13 mouse cellular contexts compared by ENCODE assay signal in the genomic region with DNA sequence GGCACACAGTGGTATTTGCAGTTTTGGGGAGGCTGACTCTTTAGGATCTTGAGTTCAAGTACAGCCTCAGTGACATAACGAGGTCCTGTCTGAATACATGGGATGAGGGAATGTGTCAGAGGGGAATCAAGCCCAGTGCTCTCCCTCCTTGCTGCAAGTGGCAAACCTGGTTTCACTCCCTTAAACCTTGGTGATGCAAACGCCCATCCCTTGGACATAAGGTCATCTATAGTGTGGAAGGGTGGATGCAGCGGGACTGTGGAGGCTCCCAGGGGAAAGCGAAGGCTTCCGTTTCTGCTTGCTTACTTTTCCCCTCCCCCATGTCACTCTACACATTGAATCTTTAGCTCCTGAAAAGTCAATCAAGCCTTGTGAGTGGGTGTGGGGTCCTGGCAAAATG.
DNase-seq lines count a peak whose midpoint lies in the region; ATAC-seq and TF ChIP-seq lines count a peak whose summit lies in the region.
"Had no signal": no experiment of that assay in that cellular context is flagged by ENCODE, and none has a peak within 500 bp of the region (broad histone marks: within the 10 kb centered on the region; RNA-seq: fewer than 3 reads in every experiment).

No protein-coding gene starts in this region.

- TF ChIP-seq EP300 in heart, postnatal 0 days (IDR thresholded peaks at IDR 0.05; ENCODE audit: low read depth) = no peak

- no peak overlapping the region for H3K4me3 ChIP-seq in heart, postnatal 0 days (ENCODE audit: low read depth, low read length)
- H3K4me3 ChIP-seq in E14TG2a.4 (replicated peaks; ENCODE audit: low read length) = peak overlapping the region; percentile 5; the same call in 1 of the 2 replicates
- no peak overlapping the region for H3K4me3 ChIP-seq in intestine, postnatal 0 days (ENCODE audit: low read depth, low read length)
- H3K4me3 ChIP-seq: midbrain, embryonic 13.5 days had no signal

- no peak overlapping the region for H3K4me2 ChIP-seq in heart, postnatal 0 days (ENCODE audit: low read depth, low read length)
- H3K4me2 ChIP-seq in intestine, postnatal 0 days (replicated peaks; ENCODE audit: low read depth) = peak overlapping the region; percentile 54
- H3K4me2 ChIP-seq: midbrain, embryonic 13.5 days had no signal

- no peak overlapping the region for H3K9ac ChIP-seq in heart, postnatal 0 days (replicated peaks; ENCODE audit: low read depth, low read length)
- no peak overlapping the region for H3K9ac ChIP-seq in intestine, postnatal 0 days (ENCODE audit: low read depth, low read length)
- H3K9ac ChIP-seq: midbrain, embryonic 13.5 days had no signal

- 62% methylated on average over 5 of the region's 5 CpGs for WGBS in heart, postnatal 0 days
- WGBS in intestine, postnatal 0 days = 45% methylated on average over 5 of the region's 5 CpGs

- no peak for ATAC-seq in heart, postnatal 0 days (ENCODE audit: insufficient read depth, low read depth)
- ATAC-seq in intestine, postnatal 0 days = no peak
- ATAC-seq: midbrain, embryonic 13.5 days had no signal

- H3K27me3 ChIP-seq in heart, postnatal 0 days (ENCODE audit: control insufficient read depth, insufficient read depth, low read length) = no peaks in the 10 kb centered on the region
- H3K27me3 ChIP-seq in E14TG2a.4 (ENCODE audit: insufficient read depth, low read length) = no peaks in the 10 kb centered on the region
- no peaks in the 10 kb centered on the region for H3K27me3 ChIP-seq in intestine, postnatal 0 days (replicated peaks; ENCODE audit: control insufficient read depth, insufficient read depth, low read length)
- H3K27me3 ChIP-seq: midbrain, embryonic 13.5 days had no signal

- H3K9me3 ChIP-seq in heart, postnatal 0 days (replicated peaks; ENCODE audit: control insufficient read depth, low read length) = no peaks in the 10 kb centered on the region
- H3K9me3 ChIP-seq in E14TG2a.4 (ENCODE audit: low read length) = no peaks in the 10 kb centered on the region
- H3K9me3 ChIP-seq in intestine, postnatal 0 days (ENCODE audit: control insufficient read depth) = no peaks in the 10 kb centered on the region
- H3K9me3 ChIP-seq: midbrain, embryonic 13.5 days had no signal

- H3K4me1 ChIP-seq in heart, postnatal 0 days (ENCODE audit: control insufficient read depth, insufficient read depth) = peaks cover 37% of the 10 kb centered on the region
- peaks cover 80% of the 10 kb centered on the region for H3K4me1 ChIP-seq in E14TG2a.4 (replicated peaks; ENCODE audit: low read depth, low read length)
- 0 out of 2 replicates have a peak, but pooled peaks cover 14% of the 10 kb centered on the region for H3K4me1 ChIP-seq in intestine, postnatal 0 days (replicated peaks; ENCODE audit: control insufficient read depth, insufficient read depth, low read length)
- H3K4me1 ChIP-seq: midbrain, embryonic 13.5 days had no signal

- H3K27ac ChIP-seq in heart, postnatal 0 days (ENCODE audit: low read depth) = peak overlapping the region; percentile 77
- H3K27ac ChIP-seq in intestine, postnatal 0 days (ENCODE audit: low read depth, low read length) = peak overlapping the region; percentile 84
- H3K27ac ChIP-seq: midbrain, embryonic 13.5 days had no signal

- DNase-seq in heart, postnatal 0 days (ENCODE audit: low spot score) = no peak
- DNase-seq in heart, adult 18-20 months = no peak
- DNase-seq in ES-CJ7 (ENCODE audit: low read depth, low spot score) = peak; percentile 52
- no peak for DNase-seq in adrenal gland, postnatal 10 days
- DNase-seq in cerebellum, postnatal 25 days = no peak
- DNase-seq: adrenal gland, adult 8-10 months; cerebellum, postnatal 10 days; kidney, postnatal 36 days; right cerebral cortex, postnatal 25 days; thymus, postnatal 36 days had no signal

- H3K36me3 ChIP-seq in heart, postnatal 0 days (replicated peaks; ENCODE audit: control insufficient read depth, insufficient read depth, low read length) = no peaks in the 10 kb centered on the region
- H3K36me3 ChIP-seq in E14TG2a.4 (ENCODE audit: insufficient read depth, low read length) = no peaks in the 10 kb centered on the region
- H3K36me3 ChIP-seq in intestine, postnatal 0 days (ENCODE audit: control insufficient read depth, insufficient read depth) = no peaks in the 10 kb centered on the region
- H3K36me3 ChIP-seq: midbrain, embryonic 13.5 days had no signal

- TF ChIP-seq CTCF in heart, postnatal 0 days (IDR thresholded peaks at IDR 0.05; ENCODE audit: low read depth) = no peak
- TF ChIP-seq CTCF in E14TG2a.4 (conservative IDR thresholded peaks at IDR 0.05; ENCODE audit: low read length) = no peak
- no peak for TF ChIP-seq CTCF in intestine, postnatal 0 days (IDR thresholded peaks at IDR 0.05; ENCODE audit: low read depth)
